Mouse (Mus musculus): ENCODE data around the gene Abhd2. TPM values are rescaled to one million over a fixed set of nuclear protein-coding genes. Genes with fewer than 3 reads are reported as not detected.

Abhd2 gene
- polyA plus RNA-seq, 1 experiment from 2014 or later: 49.3 TPM

DNA sequence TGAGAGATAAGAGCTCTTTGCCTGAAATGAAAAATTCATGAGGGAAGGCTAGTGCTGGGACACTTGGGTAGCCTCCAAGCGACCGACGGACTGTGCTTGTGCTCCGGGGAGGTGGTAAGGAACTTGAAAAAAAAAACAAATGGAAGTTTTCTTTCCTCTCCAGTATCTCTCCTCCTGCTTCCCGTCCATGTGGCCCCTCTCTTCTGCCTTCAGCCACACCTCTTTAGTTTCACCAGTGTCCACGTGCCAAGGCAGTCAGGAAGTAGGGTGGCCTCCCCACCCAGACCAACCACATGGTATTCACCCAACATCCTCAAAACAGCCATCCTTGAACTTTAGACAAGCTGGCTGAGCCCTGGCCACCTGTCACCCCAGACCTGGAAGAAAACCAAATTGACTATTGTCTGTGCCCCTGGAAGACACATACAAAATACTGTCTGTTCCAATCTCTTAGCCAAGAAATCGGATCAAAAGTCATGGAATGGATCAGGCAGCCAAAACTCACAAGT lies 25.1 kb upstream of the Abhd2 start:
- Histone ChIP-seq H3K27me3 (ENCODE audit: insufficient read depth, low read length) (no peaks in the 10 kb centered on the region), H3K9me3 (ENCODE audit: low read length) (no peaks in the 10 kb centered on the region), H3K36me3 (replicated peaks; ENCODE audit: insufficient read depth, low read length) (no peaks in the 10 kb centered on the region), H3K27ac (ENCODE audit: low read depth) (no peak overlapping the region), H3K9ac (replicated peaks) (no peak overlapping the region), H3K4me3 (ENCODE audit: low read depth, low read length) (no peak overlapping the region), H3K4me2 (ENCODE audit: low read depth, low read length) (no peak overlapping the region), H3K4me1 (ENCODE audit: insufficient read depth) (peaks cover 5% of the 10 kb centered on the region)
- WGBS (ENCODE audit: insufficient replicate concordance): 45% methylated on average over 7 of the region's 7 CpGs
- TF ChIP-seq EP300 (IDR thresholded peaks at IDR 0.05; ENCODE audit: low read depth): no peak
- no peak for TF ChIP-seq CTCF (IDR thresholded peaks at IDR 0.05; ENCODE audit: low read depth)
- ATAC-seq (no peak), DNase-seq (no peak)

DNA sequence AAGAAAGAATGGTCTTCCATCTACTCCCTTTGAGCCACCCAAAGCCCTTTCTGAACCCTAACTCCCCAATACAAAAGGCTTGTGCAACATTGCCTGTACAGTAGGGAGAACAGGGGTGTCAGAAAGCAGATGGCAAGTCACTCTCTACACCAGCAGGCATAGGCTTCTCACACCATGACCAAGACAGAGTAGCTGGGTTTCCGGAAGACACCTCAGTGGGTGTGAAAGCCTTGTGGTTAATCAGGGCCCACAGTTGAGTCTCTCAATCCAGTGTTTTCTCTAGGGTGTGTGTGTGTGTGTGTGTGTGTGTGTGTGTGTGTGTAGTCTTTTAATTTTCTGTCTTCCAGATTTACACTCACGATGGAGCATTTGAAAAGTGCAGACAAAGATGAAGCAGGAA lies 23.4 kb upstream of the Abhd2 start:
- ATAC-seq (no peak), DNase-seq (no peak)
- 72% methylated on average over 2 of the region's 2 CpGs for WGBS (ENCODE audit: insufficient replicate concordance)
- no peaks in the 10 kb centered on the region for H3K9me3 ChIP-seq (ENCODE audit: low read length)
- H3K4me1 ChIP-seq (ENCODE audit: insufficient read depth): peaks cover 5% of the 10 kb centered on the region
- no peak for TF ChIP-seq EP300 (IDR thresholded peaks at IDR 0.05; ENCODE audit: low read depth)
- TF ChIP-seq CTCF (IDR thresholded peaks at IDR 0.05; ENCODE audit: low read depth): no peak
- H3K4me3 ChIP-seq (ENCODE audit: low read depth, low read length): no peak overlapping the region
- H3K27me3 ChIP-seq (ENCODE audit: insufficient read depth, low read length): no peaks in the 10 kb centered on the region
- no peak overlapping the region for H3K9ac ChIP-seq (replicated peaks)
- no peak overlapping the region for H3K27ac ChIP-seq (ENCODE audit: low read depth)
- no peak overlapping the region for H3K4me2 ChIP-seq (ENCODE audit: low read depth, low read length)
- no peaks in the 10 kb centered on the region for H3K36me3 ChIP-seq (replicated peaks; ENCODE audit: insufficient read depth, low read length)

DNA sequence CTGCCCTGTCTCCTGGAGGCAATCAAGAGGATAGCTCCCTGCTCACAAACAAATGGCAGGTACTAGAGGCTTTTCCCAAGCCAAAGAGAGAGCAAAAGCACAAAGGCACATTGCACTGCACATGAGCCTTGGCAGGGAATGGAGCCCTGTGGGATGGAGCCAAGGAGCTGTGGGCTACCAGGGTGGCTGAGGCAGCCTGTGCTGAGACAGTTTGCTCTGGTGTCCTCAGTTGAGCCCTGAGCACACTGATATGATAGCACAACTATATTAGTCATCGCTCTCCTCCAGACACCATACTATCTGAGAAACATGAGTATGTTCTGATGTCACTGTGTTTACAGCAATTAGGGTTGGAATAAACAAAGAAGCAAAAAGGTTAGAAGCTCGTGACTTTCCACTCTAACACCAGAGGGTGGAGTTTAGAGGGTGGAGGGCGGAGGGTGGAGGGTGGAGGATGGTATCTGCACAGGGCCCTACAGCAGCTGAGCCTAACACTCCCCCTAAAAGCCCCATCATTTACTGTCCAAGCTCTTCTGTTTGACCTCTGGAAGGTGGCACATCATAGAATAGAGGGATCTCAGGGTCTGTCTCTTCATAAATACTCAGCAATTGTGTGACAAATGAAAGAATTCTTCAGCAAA lies 18.6 kb upstream of the Abhd2 start:
- WGBS (ENCODE audit: insufficient replicate concordance): 63% methylated on average over 3 of the region's 3 CpGs
- Histone ChIP-seq H3K4me1 (ENCODE audit: insufficient read depth) (peaks cover 20% of the 10 kb centered on the region), H3K9ac (replicated peaks) (no peak overlapping the region), H3K4me3 (ENCODE audit: low read depth, low read length) (no peak overlapping the region), H3K27ac (ENCODE audit: low read depth) (no peak overlapping the region), H3K27me3 (ENCODE audit: insufficient read depth, low read length) (no peaks in the 10 kb centered on the region), H3K4me2 (ENCODE audit: low read depth, low read length) (no peak overlapping the region), H3K36me3 (replicated peaks; ENCODE audit: insufficient read depth, low read length) (no peaks in the 10 kb centered on the region), H3K9me3 (ENCODE audit: low read length) (no peaks in the 10 kb centered on the region)
- DNase-seq (no peak), ATAC-seq (no peak)
- no peak for TF ChIP-seq EP300 (IDR thresholded peaks at IDR 0.05; ENCODE audit: low read depth)
- no peak for TF ChIP-seq CTCF (IDR thresholded peaks at IDR 0.05; ENCODE audit: low read depth)

DNA sequence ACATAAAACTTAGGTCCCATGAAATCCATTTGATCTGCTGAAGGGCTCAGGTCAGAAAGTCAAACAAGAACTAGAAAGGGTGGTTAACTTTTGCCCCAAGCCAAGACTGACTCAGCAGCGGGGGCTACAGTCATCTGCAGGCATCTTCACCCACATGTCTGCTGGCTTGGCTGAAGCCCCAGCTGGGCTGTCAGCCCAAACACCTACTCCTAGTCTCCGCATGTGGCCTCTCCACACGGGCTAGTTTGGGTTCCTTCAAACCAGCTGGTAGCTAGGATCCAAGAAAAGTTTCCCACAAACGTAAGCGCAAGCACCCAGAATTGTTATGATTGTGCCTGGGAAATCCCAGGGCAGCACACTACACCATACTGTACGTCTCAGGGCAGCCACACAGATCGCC lies 17.6 kb upstream of the Abhd2 start:
- Histone ChIP-seq H3K9me3 (ENCODE audit: low read length) (no peaks in the 10 kb centered on the region), H3K4me1 (ENCODE audit: insufficient read depth) (peaks cover 26% of the 10 kb centered on the region), H3K27ac (ENCODE audit: low read depth) (peak overlapping the region; percentile 85; the same call in 1 of the 2 replicates), H3K9ac (replicated peaks) (no peak overlapping the region), H3K36me3 (replicated peaks; ENCODE audit: insufficient read depth, low read length) (no peaks in the 10 kb centered on the region), H3K4me3 (ENCODE audit: low read depth, low read length) (no peak overlapping the region), H3K27me3 (ENCODE audit: insufficient read depth, low read length) (no peaks in the 10 kb centered on the region), H3K4me2 (ENCODE audit: low read depth, low read length) (no peak overlapping the region)
- DNase-seq (no peak), ATAC-seq (no peak)
- no peak for TF ChIP-seq CTCF (IDR thresholded peaks at IDR 0.05; ENCODE audit: low read depth)
- TF ChIP-seq EP300 (IDR thresholded peaks at IDR 0.05; ENCODE audit: low read depth): no peak
- 84% methylated on average over 7 of the region's 7 CpGs for WGBS (ENCODE audit: insufficient replicate concordance)

DNA sequence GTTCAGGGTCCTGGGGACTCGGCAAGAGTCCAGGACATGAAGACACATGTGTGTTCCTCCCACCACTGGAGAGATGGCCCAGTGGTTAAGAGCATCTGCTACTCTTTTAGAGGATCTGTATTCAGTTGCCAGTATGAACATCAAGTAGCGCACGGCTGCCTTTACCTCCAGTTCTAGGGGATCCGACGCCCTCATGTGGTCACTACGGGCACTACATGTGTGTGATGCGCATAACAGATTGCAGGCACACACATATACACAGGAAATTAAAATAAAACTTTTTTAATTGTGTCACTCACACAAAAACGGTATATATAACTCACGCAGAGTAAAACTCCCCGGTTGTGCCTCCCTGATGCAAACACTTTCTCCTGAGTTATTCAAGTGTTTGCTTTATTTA lies 17.2 kb upstream of the Abhd2 start:
- no peak overlapping the region for H3K4me3 ChIP-seq (ENCODE audit: low read depth, low read length)
- 86% methylated on average over 10 of the region's 10 CpGs for WGBS (ENCODE audit: insufficient replicate concordance)
- peak overlapping the region; percentile 85; the same call in 1 of the 2 replicates for H3K27ac ChIP-seq (ENCODE audit: low read depth)
- H3K9ac ChIP-seq (replicated peaks): no peak overlapping the region
- ATAC-seq: no peak
- H3K4me2 ChIP-seq (ENCODE audit: low read depth, low read length): no peak overlapping the region
- no peaks in the 10 kb centered on the region for H3K27me3 ChIP-seq (ENCODE audit: insufficient read depth, low read length)
- H3K36me3 ChIP-seq (replicated peaks; ENCODE audit: insufficient read depth, low read length): no peaks in the 10 kb centered on the region
- no peaks in the 10 kb centered on the region for H3K9me3 ChIP-seq (ENCODE audit: low read length)
- TF ChIP-seq EP300 (IDR thresholded peaks at IDR 0.05; ENCODE audit: low read depth) (no peak), CTCF (IDR thresholded peaks at IDR 0.05; ENCODE audit: low read depth) (peak; percentile 33)
- DNase-seq: no peak
- H3K4me1 ChIP-seq (ENCODE audit: insufficient read depth): peaks cover 26% of the 10 kb centered on the region

DNA sequence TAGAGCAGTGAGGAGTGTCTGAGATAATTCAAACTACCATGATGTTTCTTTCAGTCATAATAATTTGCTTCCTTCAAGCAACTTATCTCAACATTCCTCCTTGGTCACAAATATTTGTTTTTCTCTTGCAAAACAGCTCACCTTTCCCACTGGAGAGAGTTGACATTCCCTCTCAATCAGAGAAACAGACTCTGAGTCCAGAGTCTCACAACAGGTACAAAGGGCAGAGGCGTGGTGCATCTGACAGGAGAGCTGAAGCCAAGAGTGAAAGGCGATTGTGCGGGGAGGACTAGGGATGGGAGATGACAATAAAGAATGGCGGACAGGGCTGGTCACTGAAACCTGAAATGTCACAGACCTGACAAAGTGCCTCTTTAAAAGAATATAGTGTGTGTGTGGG lies 16.3 kb upstream of the Abhd2 start:
- Histone ChIP-seq H3K4me3 (ENCODE audit: low read depth, low read length) (no peak overlapping the region), H3K9me3 (ENCODE audit: low read length) (no peaks in the 10 kb centered on the region), H3K27me3 (ENCODE audit: insufficient read depth, low read length) (no peaks in the 10 kb centered on the region), H3K36me3 (replicated peaks; ENCODE audit: insufficient read depth, low read length) (no peaks in the 10 kb centered on the region), H3K4me2 (ENCODE audit: low read depth, low read length) (no peak overlapping the region), H3K9ac (replicated peaks) (no peak overlapping the region), H3K4me1 (ENCODE audit: insufficient read depth) (peaks cover 26% of the 10 kb centered on the region), H3K27ac (ENCODE audit: low read depth) (peak overlapping the region; percentile 85)
- peak; percentile 84 for TF ChIP-seq EP300 (IDR thresholded peaks at IDR 0.05; ENCODE audit: low read depth)
- TF ChIP-seq CTCF (IDR thresholded peaks at IDR 0.05; ENCODE audit: low read depth): no peak
- DNase-seq: peak; percentile 65
- 69% methylated on average over 4 of the region's 4 CpGs for WGBS (ENCODE audit: insufficient replicate concordance)
- ATAC-seq: peak; percentile 82

All from liver, postnatal 0 days (tissue).